Mouse (Mus musculus): ENCODE results near the gene Dgkb. TPM values are rescaled to one million over a fixed set of nuclear protein-coding genes. Genes with fewer than 3 reads are reported as not detected.

Gene Dgkb
- polyA plus RNA-seq, 1 experiment, result 0.18 TPM

- H3K4me1 ChIP-seq (ENCODE audit: control insufficient read depth, insufficient read depth, low read length), result no peaks in the 10 kb centered on the region
- H3K4me3 ChIP-seq (ENCODE audit: insufficient read depth, low read length), result no peak overlapping the region
- TF ChIP-seq CTCF (IDR thresholded peaks at IDR 0.05; ENCODE audit: borderline replicate concordance, insufficient read depth, low read length), result no peak
- no peak for TF ChIP-seq POLR2A (IDR thresholded peaks at IDR 0.05; ENCODE audit: low read depth, low read length)
- no peak overlapping the region for H3K27ac ChIP-seq (ENCODE audit: insufficient read depth, low read length)
Measured at GRCm38 (mm10) chr12:38598096-38598495, 780.6 kb downstream of the Dgkb start.

DNA sequence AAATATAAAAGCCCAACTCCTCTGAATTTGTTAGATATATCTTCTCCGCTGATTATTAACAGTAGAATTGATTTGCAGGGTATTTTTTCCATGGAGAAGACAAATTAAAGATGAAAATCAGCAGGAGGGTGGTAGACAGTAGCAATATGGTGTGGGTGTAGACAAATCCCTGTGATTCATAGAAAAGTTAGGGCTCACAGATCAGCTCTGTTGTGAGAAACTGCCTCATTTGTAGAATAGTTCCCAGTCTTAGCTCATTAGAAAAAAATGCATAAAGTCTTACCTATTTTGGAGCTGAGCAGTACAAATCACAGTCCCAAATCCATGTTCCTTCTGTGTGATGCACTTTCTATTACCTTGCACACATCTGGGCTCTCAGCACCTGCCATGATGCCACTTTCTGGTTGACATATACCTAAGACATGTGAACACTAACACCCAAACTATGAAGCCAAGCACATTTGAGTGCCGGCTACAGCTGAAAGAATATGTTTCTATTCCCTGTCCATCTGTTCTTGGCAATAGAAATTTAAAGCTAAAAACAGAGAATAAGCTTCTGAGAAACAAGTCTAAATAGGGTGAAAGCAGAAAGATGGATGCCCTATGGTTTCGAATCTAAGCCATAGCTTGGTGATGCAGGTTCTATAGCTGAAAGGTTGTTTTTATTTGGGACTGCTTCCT lies 782.8 kb downstream of the Dgkb start:
- H3K4me1 ChIP-seq (ENCODE audit: control insufficient read depth, insufficient read depth, low read length), result no peaks in the 10 kb centered on the region

GRCm38 (mm10) chr12:38608104-38608503 lies 790.6 kb downstream of the Dgkb start:
- TF ChIP-seq POLR2A (IDR thresholded peaks at IDR 0.05; ENCODE audit: low read depth, low read length) (no peak), CTCF (IDR thresholded peaks at IDR 0.05; ENCODE audit: borderline replicate concordance, insufficient read depth, low read length) (no peak)
- H3K27ac ChIP-seq (ENCODE audit: insufficient read depth, low read length), result no peak overlapping the region
- no peak overlapping the region for H3K4me3 ChIP-seq (ENCODE audit: insufficient read depth, low read length)
- no peaks in the 10 kb centered on the region for H3K4me1 ChIP-seq (ENCODE audit: control insufficient read depth, insufficient read depth, low read length)

More for the DNA sequence above, 782.8 kb downstream of the Dgkb start:
- H3K27ac ChIP-seq (ENCODE audit: insufficient read depth, low read length), result no peak overlapping the region
- no peak overlapping the region for H3K4me3 ChIP-seq (ENCODE audit: insufficient read depth, low read length)
- TF ChIP-seq POLR2A (IDR thresholded peaks at IDR 0.05; ENCODE audit: low read depth, low read length), result no peak

DNA sequence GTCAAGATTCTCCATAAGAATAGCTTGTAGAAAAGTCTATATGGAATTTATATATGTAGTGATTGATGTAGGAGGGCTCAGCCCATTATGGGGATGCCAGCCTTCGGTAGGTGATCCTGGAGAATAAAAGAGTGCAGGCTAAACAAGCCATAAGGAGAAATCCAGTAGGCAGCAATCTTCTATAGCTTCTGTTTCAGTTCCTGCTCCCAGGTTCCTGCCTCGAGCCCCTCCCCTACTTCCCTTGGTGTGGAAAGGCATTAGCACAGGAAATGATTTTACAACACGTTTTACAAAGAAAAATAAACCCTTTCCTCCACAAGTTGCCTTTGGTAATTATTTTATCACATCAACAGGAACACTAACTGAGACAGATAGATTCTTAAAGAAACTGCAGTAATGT lies 850.7 kb downstream of the Dgkb start:
- H3K27ac ChIP-seq (ENCODE audit: insufficient read depth, low read length), result no peak overlapping the region
- no peak for TF ChIP-seq POLR2A (IDR thresholded peaks at IDR 0.05; ENCODE audit: low read depth, low read length)
- TF ChIP-seq CTCF (IDR thresholded peaks at IDR 0.05; ENCODE audit: borderline replicate concordance, insufficient read depth, low read length), result no peak
- H3K4me3 ChIP-seq (ENCODE audit: insufficient read depth, low read length), result no peak overlapping the region
- H3K4me1 ChIP-seq (ENCODE audit: control insufficient read depth, insufficient read depth, low read length), result no peaks in the 10 kb centered on the region
